Mouse (Mus musculus) liver, adult 2 months (tissue): ENCODE data around the gene Galnt2. TPM values are rescaled to one million over a fixed set of nuclear protein-coding genes. Genes with fewer than 3 reads are reported as not detected.

ENCODE experiments used
- DNase-seq: peaks from one replicate; pipeline ENCODE4 v3.0.0-alpha.2; 2011; ENCODE audit warnings: low read depth, low spot score; ENCODE audit errors: extremely low read depth
- H3K27ac ChIP-seq: fragments of 200-500 bp; replicated peaks from 2 replicates; pipeline ENCODE4 v1.5.1; 2012; ENCODE audit warnings: low read depth, mild to moderate bottlenecking, control low read depth, inconsistent platforms, low read length; ENCODE audit not compliant: insufficient read depth
- H3K27me3 ChIP-seq: fragments of 200-500 bp; 2 replicates; pipeline ENCODE4 v1.6.1; 2012; ENCODE audit warnings: mild to moderate bottlenecking, moderate library complexity, low read length, inconsistent platforms; ENCODE audit not compliant: control insufficient read depth, insufficient read depth
- H3K36me3 ChIP-seq: fragments of 200-500 bp; 2 replicates; pipeline ENCODE4 v1.6.1; 2012; ENCODE audit warnings: low read length, inconsistent platforms; ENCODE audit not compliant: control insufficient read depth, insufficient read depth
- H3K4me1 ChIP-seq: fragments of 200-500 bp; 2 replicates; pipeline ENCODE4 v1.6.1; 2011; ENCODE audit warnings: low read length; ENCODE audit not compliant: control insufficient read depth, insufficient read depth
- H3K4me3 ChIP-seq: fragments of 200-500 bp; 2 replicates; pipeline ENCODE4 v1.5.1; 2011; ENCODE audit warnings: low read depth, mild to moderate bottlenecking, control low read depth, low read length, moderate library complexity; ENCODE audit not compliant: insufficient read depth
- H3K79me2 ChIP-seq: fragments of 200-500 bp; 2 replicates; pipeline ENCODE4 v1.6.1; 2012; ENCODE audit warnings: inconsistent platforms, mild to moderate bottlenecking, low read length, moderate library complexity; ENCODE audit not compliant: control insufficient read depth, insufficient read depth
- H3K9ac ChIP-seq: fragments of 200-500 bp; 2 replicates; pipeline ENCODE4 v1.6.1; 2012; ENCODE audit warnings: low read depth, mild to moderate bottlenecking, control low read depth, inconsistent platforms, low read length
- CTCF ChIP-seq: fragments of 200-500 bp; IDR thresholded peaks from 2 replicates; pipeline ENCODE4 v1.5.1; 2011; ENCODE audit warnings: low read depth, low read length, control low read depth
- POLR2A ChIP-seq: fragments of 200-500 bp; IDR thresholded peaks from 2 replicates; pipeline ENCODE4 v1.6.1; 2011; ENCODE audit warnings: low read length, control low read depth; ENCODE audit not compliant: insufficient read depth; ENCODE audit errors: extremely low read depth
- WGBS: fragments of 180-500 bp; shearing (Covaris S2); methylation state at CpG from one replicate; pipeline ENCODE4 v1.1.7; 2018; 5-methylcytosine and 5-hydroxymethylcytosine counted together
- polyA plus RNA-seq: library from polyadenylated mRNA; depleted of rRNA; stranded (reverse); fragments of >200 nt; gene quantifications from 2 replicates; pipeline ENCODE4 v1.2.3, GENCODE M21; 2012
- total RNA-seq: library from RNA; depleted of rRNA; stranded (reverse); fragments of >200 nt; gene quantifications from 2 replicates; pipeline ENCODE4 v1.2.3, GENCODE M21; 2014

Galnt2 gene
- total and polyA plus RNA-seq, 2 experiments = 7.3 to 9.3 TPM

- TF ChIP-seq POLR2A = no peak
- TF ChIP-seq CTCF = no peak
- H3K4me3 ChIP-seq = no peak overlapping the region
- H3K9ac ChIP-seq = no peak overlapping the region
- WGBS = 37% methylated on average over 10 of the region's 10 CpGs
- H3K36me3 ChIP-seq = no peaks in the 10 kb centered on the region
- H3K79me2 ChIP-seq = no peaks in the 10 kb centered on the region
- H3K4me1 ChIP-seq = peaks cover 12% of the 10 kb centered on the region
- peak overlapping the region; percentile 30; the same call in 1 of the 2 replicates for H3K27ac ChIP-seq
- peak; percentile 90 for DNase-seq
- H3K27me3 ChIP-seq = no peaks in the 10 kb centered on the region
Observed at GRCm38 (mm10) chr8:124345098-124345497, 113.9 kb downstream of the Galnt2 start.

GRCm38 (mm10) chr8:124346852-124347523 is 115.8 kb downstream of the Galnt2 start:
- H3K4me1 ChIP-seq = peaks cover 12% of the 10 kb centered on the region
- no peaks in the 10 kb centered on the region for H3K79me2 ChIP-seq
- no peak overlapping the region for H3K4me3 ChIP-seq
- no peak overlapping the region for H3K27ac ChIP-seq
- 44% methylated on average over 19 of the region's 19 CpGs for WGBS
- no peak overlapping the region for H3K9ac ChIP-seq
- TF ChIP-seq CTCF = peak; percentile 95
- no peak for TF ChIP-seq POLR2A
- DNase-seq = peak; percentile 25
- no peaks in the 10 kb centered on the region for H3K36me3 ChIP-seq
- H3K27me3 ChIP-seq = no peaks in the 10 kb centered on the region

- TF ChIP-seq POLR2A (no peak), CTCF (no peak)
- Histone ChIP-seq H3K79me2 (no peaks in the 10 kb centered on the region), H3K9ac (no peak overlapping the region), H3K27me3 (no peaks in the 10 kb centered on the region), H3K4me3 (no peak overlapping the region), H3K36me3 (no peaks in the 10 kb centered on the region), H3K4me1 (peaks cover 12% of the 10 kb centered on the region), H3K27ac (no peak overlapping the region)
- WGBS = 40% methylated on average over 1 of the region's 1 CpGs
- no peak for DNase-seq
Observed at GRCm38 (mm10) chr8:124348087-124348486, 116.9 kb downstream of the Galnt2 start.

- H3K27ac ChIP-seq = no peak overlapping the region
- WGBS = 38% methylated on average over 7 of the region's 7 CpGs
Observed at GRCm38 (mm10) chr8:124349663-124350062, 118.5 kb downstream of the Galnt2 start.

GRCm38 (mm10) chr8:124351636-124352035 is 120.4 kb downstream of the Galnt2 start:
- 76% methylated on average over 5 of the region's 5 CpGs for WGBS
- H3K36me3 ChIP-seq = no peaks in the 10 kb centered on the region
- TF ChIP-seq CTCF = no peak
- TF ChIP-seq POLR2A = no peak
- no peak overlapping the region for H3K27ac ChIP-seq
- peaks cover 3% of the 10 kb centered on the region; the same call in 1 of the 2 replicates for H3K4me1 ChIP-seq
- no peak for DNase-seq
- no peak overlapping the region for H3K9ac ChIP-seq
- no peak overlapping the region for H3K4me3 ChIP-seq
- no peaks in the 10 kb centered on the region for H3K27me3 ChIP-seq
- H3K79me2 ChIP-seq = no peaks in the 10 kb centered on the region

More at GRCm38 (mm10) chr8:124349663-124350062, 118.5 kb downstream of the Galnt2 start:
- TF ChIP-seq CTCF (peak; percentile 97), POLR2A (no peak)
- H3K4me3 ChIP-seq = no peak overlapping the region
- H3K4me1 ChIP-seq = peaks cover 7% of the 10 kb centered on the region
- no peaks in the 10 kb centered on the region for H3K27me3 ChIP-seq
- H3K79me2 ChIP-seq = no peaks in the 10 kb centered on the region
- H3K36me3 ChIP-seq = no peaks in the 10 kb centered on the region
- H3K9ac ChIP-seq = no peak overlapping the region
- DNase-seq = peak; percentile 24

GRCm38 (mm10) chr8:124360911-124361310 is 129.7 kb downstream of the Galnt2 start:
- WGBS = 57% methylated on average over 3 of the region's 3 CpGs
- Histone ChIP-seq H3K79me2 (no peaks in the 10 kb centered on the region), H3K27me3 (no peaks in the 10 kb centered on the region), H3K9ac (no peak overlapping the region), H3K27ac (no peak overlapping the region), H3K36me3 (no peaks in the 10 kb centered on the region), H3K4me1 (no peaks in the 10 kb centered on the region), H3K4me3 (no peak overlapping the region)
- no peak for DNase-seq
- TF ChIP-seq POLR2A (no peak), CTCF (no peak)
